Mouse (Mus musculus): Measurements from ENCODE around the gene Ibsp.

The Ibsp gene

DNA sequence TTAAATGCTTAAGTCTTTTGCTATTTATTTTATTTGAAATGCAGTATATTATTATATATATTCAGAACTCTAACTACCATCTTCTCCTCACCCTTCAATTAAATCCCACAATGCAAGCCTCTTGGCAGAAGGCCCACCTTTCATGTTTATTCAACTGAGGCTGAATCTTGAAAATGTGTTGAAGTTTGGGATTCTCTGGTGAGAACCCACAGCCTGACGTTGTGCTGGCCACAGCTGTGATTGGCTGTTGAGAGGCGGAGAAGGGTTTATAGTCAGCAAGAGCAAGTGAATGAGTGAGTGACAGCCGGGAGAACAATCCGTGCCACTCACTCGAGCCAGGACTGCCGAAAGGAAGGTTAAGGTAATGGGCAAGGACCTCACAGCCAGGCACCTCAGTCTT is at the start of gene Ibsp:
Ibsp (plus strand) TSS at position 178 of the 400 bp plus-strand sequence.
- no peak for DNase-seq

DNA sequence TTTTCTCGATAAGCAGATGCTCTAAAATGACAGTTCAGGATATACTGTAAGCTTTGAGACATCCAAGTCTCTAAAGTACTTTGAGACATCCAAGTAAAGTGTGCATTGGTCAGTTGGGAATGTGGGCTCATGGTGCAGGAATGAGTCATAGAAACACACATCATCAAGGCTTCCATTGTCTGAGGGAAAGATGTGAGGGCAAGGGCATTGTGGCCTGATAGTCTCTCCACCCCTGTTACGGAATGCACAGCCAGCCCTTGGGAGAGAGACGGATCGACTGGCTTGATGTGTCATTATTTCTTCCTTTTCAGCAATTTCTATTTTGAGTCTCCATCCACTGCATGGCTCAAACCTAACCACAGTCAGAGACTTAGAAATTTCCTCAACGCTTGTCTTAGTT is 47.2 kb upstream of the Ibsp start:
- no peak for DNase-seq

- DNase-seq: no peak
These were observed 42.4 kb upstream of the Ibsp start for GRCm38 (mm10) chr5:104256585-104256984.

DNA sequence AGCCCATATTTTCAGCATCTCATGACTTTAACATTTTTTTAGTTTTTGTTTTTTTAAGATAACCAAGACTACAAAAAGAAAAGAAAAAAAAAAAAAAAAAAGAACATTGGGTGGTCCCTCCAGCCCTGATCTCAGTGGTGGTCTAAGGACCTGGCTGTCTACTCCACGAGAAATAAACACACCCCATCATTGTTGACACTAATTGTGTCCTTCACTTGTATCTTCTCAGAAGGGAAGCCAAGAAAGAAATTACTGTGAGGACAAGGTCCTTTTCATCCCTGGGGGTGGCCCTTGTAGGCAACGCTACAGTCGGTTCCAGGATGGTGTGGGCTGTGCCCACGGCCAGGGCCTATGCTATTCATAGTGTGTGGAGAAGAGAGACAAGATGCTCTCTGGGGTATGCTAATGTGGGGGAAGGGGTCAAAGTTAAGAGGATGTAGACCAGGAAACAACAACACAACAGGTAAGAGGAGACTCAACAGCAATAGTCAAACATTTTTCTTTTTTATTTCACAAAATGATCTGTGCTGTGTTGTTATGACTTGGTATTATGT is 37.0 kb upstream of the Ibsp start:
- DNase-seq: no peak

DNA sequence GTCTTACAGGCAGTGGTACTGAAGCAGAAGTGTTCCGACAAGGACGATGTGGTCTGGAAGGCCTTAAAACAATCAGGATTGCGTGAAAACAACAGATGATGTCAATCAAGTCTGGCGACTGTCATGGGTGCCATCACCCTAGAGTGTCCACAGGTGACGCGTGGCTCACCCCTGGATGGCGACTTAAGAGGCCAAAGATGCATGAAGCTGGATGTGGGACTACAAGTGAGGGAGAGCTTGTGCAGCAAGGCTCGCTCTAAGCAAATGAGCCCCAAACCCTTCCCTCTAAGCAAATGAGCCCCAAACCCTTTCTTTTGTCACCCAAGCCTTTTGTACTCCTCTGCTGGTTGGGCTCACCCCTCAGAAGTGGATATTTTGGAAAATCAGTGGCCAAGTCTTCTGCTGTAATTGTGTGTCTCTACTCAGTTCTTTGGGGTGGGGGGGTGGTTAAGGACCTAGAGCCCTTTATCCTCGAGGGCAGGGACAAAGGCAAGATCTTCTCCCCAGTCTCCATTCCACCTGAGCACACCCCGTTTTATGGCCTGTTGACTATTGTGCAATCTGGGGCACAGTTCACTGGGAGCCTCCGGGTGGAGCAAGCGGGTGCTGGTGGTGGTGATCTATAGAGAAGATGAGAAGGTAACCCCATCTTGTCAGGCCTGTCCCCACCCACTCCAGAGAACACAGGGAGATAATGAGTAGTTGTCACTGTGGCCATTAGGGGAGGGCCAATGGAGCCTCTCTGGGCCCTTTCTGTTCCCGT is 35.8 kb upstream of the Ibsp start:
- no peak for DNase-seq

- DNase-seq: no peak
These were observed 4.8 kb upstream of the Ibsp start for GRCm38 (mm10) chr5:104294201-104294600.

DNA sequence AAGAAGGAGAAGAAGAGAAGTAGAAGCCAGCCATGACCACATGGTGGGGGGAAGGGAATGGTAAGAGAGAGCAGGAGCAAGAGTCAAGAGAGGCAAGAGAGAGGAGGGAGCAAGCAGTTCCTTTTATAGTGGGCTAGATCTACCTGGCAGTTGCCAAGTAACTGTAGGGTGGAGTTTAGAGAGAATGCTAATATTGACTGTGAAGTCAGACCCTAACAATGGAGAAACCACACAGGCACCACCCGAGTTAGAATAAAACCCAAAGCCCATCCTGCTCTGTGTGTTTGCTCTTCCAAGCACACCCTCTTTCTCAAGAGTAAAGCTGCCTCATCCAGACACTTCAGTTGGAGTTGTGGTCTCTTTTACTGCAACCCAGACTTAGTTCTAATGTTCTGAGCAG is 15.1 kb downstream of the Ibsp start:
- DNase-seq: no peak

- DNase-seq: no peak
These were observed 26.1 kb downstream of the Ibsp start, which contains the start of gene Mepe for GRCm38 (mm10) chr5:104325029-104325428. Gene Mepe, plus strand, starts transcription at chr5:104325329.

- no peak for DNase-seq
These were observed 27.9 kb downstream of the Ibsp start for GRCm38 (mm10) chr5:104326884-104327283.

- DNase-seq: no peak
These were observed 28.4 kb downstream of the Ibsp start for GRCm38 (mm10) chr5:104327389-104327788.

- DNase-seq: no peak
These were observed 28.9 kb downstream of the Ibsp start for GRCm38 (mm10) chr5:104327876-104328275.

GRCm38 (mm10) chr5:104328317-104328850 is 29.4 kb downstream of the Ibsp start:
- no peak for DNase-seq

GRCm38 (mm10) chr5:104329381-104329780 is 30.4 kb downstream of the Ibsp start:
- no peak for DNase-seq

DNA sequence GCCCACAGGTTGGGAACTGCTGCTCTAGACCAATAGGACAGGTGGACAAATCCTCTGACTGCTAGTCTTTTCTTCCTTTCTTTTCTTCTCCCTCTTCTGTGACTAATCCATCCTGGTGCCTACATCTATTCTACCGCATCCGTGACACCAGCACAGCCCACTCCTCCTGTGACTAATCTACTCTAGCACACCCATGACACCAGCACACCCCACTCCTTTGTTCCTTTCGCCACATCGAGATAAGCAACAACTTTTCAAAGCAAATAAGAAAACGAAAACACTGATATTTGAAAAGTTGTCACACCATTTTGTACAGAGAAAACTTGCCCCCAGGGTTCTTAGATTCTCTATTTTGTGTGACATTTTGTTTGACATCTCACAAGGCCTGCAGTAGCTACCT is 31.1 kb downstream of the Ibsp start:
- no peak for DNase-seq

DNA sequence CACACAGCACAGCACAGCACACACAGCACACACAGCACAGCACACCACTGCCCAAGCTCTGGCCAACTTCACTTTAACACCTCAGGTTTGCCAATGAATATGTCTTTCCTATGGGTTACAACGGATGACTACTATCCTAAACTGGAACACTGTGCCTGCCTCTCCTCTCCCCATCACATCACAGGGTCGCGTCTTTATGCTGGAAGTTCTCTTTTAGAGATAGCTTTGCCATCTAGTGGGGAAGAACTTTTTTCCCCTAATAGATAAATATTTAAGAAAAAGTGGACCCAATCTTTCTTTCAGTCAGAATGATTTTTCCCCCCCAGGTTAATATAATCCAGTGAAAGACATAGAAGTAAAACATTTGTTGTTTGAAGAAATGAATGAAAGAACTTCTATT is 33.3 kb downstream of the Ibsp start:
- no peak for DNase-seq

DNA sequence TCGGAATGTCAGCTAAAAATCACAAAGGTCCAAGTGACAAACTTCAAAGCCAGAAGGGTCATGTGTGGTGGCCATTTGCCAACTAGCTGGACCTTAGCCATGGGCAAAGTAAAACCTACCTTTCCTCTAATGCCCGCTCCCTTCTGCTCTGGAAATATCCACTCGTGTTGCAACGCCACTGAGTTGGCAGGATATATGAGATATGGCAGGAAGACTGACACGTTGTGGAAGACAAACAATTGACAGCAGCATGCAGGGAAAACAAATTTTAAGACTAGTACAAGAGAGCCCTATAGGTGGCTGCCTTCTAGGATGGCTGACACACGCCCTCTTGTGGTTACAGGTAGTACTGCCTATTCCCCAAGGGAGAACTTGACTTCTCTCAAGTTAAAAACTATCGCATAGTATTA is 34.3 kb downstream of the Ibsp start:
- DNase-seq: peak; percentile 39 to 44

- DNase-seq: no peak
These were observed 34.7 kb downstream of the Ibsp start for GRCm38 (mm10) chr5:104333643-104334042.

DNA sequence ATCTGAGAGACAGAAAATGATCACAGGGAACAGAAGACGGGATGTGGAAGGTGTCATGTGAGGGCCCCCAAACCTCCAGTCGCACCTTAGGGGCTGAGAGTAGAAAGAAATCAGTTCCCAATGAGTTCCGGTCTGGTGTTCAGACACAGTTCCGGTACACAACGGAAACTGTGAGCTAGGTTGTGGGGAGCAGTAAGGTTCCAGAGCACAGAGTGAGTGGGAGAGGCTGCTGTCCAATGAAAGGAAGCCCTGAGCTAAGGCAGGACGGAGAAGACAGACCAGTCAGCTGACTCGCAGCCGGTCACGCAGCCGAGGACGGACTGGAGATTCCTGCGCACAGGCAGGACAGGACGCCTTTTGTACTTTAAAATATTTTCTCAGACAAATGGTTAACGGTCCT is 35.5 kb downstream of the Ibsp start:
- no peak for DNase-seq

DNA sequence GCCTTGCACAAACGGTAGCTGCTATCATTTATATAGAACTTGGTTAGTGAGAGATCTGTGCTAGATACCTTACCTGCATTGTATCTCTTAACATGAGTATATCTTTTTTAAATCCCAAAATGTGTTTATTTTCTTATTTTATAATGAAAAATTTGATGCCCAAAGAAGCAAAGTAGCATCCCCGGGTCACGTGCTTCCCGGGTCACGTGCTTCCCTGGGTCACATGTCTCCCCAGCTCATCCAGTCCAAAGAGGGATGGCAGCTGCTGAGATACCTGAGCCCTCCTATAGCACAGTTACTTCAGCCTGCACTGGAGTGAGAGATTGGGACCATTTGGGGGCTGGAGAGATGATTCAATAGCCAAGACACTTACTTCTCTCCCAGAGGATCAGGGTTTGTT is 37.0 kb downstream of the Ibsp start:
- DNase-seq: no peak

DNA sequence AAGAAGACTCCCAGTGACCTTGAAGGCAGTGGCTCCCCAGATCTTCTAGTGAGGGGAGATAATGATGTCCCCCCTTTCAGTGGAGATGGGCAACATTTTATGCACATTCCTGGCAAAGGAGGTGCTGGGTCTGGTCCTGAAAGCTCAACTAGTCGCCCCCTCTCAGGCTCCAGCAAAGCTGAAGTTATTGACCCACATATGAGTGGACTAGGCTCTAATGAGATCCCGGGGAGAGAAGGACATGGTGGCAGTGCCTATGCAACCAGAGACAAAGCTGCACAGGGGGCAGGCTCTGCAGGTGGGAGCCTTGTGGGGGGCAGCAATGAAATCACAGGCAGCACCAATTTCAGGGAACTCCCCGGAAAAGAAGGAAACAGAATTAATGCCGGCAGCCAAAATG is 38.5 kb downstream of the Ibsp start:
- DNase-seq: no peak

DNA sequence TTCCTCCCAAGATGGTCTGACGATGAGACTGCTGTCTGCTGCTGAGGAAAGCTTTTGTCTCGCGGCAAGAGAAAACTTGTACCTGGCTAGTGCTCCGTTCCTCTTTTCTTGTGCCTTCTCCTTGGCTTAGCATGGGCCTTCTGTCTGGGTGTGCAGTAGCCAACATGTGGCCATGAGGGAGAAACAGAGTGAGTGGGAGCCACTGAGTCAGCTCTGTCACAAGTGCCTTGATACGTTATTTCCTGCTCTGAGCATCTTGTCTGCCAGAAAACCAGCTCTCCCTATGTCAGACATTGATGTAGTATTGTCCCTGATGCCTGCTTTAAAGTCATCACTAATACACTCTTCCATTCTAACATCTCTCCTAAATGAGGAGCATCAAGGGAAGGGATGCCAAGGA is 40.0 kb downstream of the Ibsp start:
- DNase-seq: no peak

DNA sequence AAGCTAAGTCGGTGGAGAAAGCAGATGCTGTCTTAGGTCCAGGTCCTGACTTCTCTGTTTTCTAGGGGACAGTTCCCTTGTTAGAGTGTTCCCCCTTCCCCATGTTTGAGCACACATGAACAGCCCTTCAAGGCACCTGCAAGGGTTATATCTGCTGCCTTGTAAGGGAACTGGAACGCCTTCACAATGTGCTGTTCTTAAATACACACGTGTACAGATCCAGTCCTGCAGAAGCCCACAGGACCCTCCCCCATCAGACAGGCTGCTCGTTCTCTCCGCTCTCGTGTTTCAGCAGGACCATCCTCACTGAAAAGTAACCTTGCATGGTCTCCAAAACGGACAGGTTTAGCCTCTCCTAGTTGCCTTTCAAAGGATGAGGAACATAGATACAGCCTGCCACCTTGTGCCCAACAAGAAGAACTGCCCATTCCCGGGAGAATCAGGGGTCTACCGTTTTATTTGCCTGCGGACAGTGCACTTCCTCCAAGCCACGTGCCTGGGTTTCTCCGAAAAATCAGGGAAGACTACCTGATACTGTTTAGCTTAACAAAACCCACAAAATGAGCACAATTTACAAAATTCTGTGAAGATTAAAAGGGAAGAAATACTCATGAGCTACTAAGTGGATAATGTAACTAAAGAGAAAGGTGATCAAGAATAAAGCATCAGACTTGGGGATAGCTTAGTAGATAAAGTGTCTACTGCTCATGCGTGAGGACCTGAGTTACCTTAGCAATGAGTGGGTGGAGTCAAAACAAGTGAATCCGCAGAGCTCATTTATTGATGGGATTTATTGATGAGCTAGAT is 40.9 kb downstream of the Ibsp start:
- peak; percentile 6 to 12 for DNase-seq

- no peak for DNase-seq
These were observed 41.5 kb downstream of the Ibsp start for GRCm38 (mm10) chr5:104340513-104340829.

DNA sequence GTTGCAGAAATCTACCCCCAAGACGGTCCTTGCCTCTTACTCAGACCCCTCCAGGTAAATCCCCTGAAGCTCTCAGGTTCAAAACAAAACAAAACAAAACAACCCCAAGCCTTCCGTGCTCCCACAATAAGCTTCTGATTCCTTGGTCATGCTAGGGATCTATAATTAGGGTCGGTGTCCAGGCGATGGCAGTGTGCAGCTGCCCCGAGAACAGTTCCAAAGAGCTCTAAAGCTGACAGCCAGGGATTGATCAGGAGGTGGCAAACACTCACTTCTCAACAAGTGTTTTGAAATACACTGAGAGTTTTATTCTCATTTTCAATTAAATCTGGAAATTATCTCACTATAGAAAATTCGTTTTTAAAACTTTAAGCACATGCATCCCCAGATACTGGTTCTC is 43.9 kb downstream of the Ibsp start:
- DNase-seq: no peak

All from B cell, adult 2 months (primary cell).